Comparison of ENCODE assay signal across 10 mouse cellular contexts in genomic region chr13:60099469-60100129, GRCm38 (mm10).
A peak's percentile ranks its signal among the peaks of the same experiment; 100 is the strongest.
DNase-seq lines count a peak whose midpoint lies in the region; ATAC-seq and TF ChIP-seq lines count a peak whose summit lies in the region.
"Had no signal": no experiment of that assay in that cellular context is flagged by ENCODE, and none has a peak within 500 bp of the region (broad histone marks: within the 10 kb centered on the region; RNA-seq: fewer than 3 reads in every experiment).

No protein-coding gene starts in this region.

- H3K27ac ChIP-seq in neural tube, embryonic 13.5 days (replicated peaks): no peak overlapping the region
- H3K27ac ChIP-seq in limb, embryonic 11.5 days (replicated peaks; ENCODE audit: low read depth, low read length): no peak overlapping the region
- H3K27ac ChIP-seq in stomach, postnatal 0 days (replicated peaks): peak overlapping the region; percentile 53; the same call in 1 of the 2 replicates
- H3K27ac ChIP-seq: neural tube, embryonic 12.5 days had no signal

- H3K4me1 ChIP-seq in neural tube, embryonic 13.5 days (replicated peaks): peaks cover 21% of the 10 kb centered on the region; the same call in 1 of the 2 replicates
- H3K4me1 ChIP-seq in limb, embryonic 11.5 days (ENCODE audit: control insufficient read depth, insufficient read depth, low read length): peaks cover 18% of the 10 kb centered on the region
- H3K4me1 ChIP-seq in stomach, postnatal 0 days (replicated peaks; ENCODE audit: control insufficient read depth, insufficient read depth): no peaks in the 10 kb centered on the region

- DNase-seq in embryo, embryonic 11 days: peak; percentile 36
- no peak for DNase-seq in embryo, embryonic 9.5 days (ENCODE audit: extremely low spot score)
- DNase-seq in neural tube, embryonic 10.5 days (ENCODE audit: extremely low spot score, low spot score): no peak
- DNase-seq in limb, embryonic 11.5 days (ENCODE audit: low spot score): peak; percentile 44
- peak; percentile 22 for DNase-seq in stomach, postnatal 0 days (ENCODE audit: low spot score)
- no peak for DNase-seq in layer of hippocampus, adult 8-10 months (ENCODE audit: low spot score in 2 of 2)
- no peak for DNase-seq in adrenal gland, adult 2 months
- DNase-seq: layer of hippocampus, postnatal 36 days had no signal

- 0 out of 2 replicates have a peak, but pooled peaks have one; percentile 8 for ATAC-seq in neural tube, embryonic 13.5 days (ENCODE audit: low read depth)
- no peak for ATAC-seq in limb, embryonic 11.5 days (ENCODE audit: insufficient number of reproducible peaks, low FRiP score, low TSS enrichment, low read depth)
- peak; percentile 73; the same call in 1 of the 2 replicates for ATAC-seq in stomach, postnatal 0 days (ENCODE audit: low FRiP score, low TSS enrichment)

- H3K9me3 ChIP-seq in neural tube, embryonic 13.5 days: no peaks in the 10 kb centered on the region
- H3K9me3 ChIP-seq in limb, embryonic 11.5 days (ENCODE audit: control insufficient read depth, low read length): no peaks in the 10 kb centered on the region
- H3K9me3 ChIP-seq in stomach, postnatal 0 days (ENCODE audit: control insufficient read depth, low read length): no peaks in the 10 kb centered on the region

- no peaks in the 10 kb centered on the region for H3K27me3 ChIP-seq in neural tube, embryonic 13.5 days
- H3K27me3 ChIP-seq in limb, embryonic 11.5 days (ENCODE audit: control insufficient read depth, insufficient read depth, low read length): no peaks in the 10 kb centered on the region
- no peaks in the 10 kb centered on the region for H3K27me3 ChIP-seq in stomach, postnatal 0 days (ENCODE audit: control insufficient read depth, insufficient read depth, low read length)
- H3K27me3 ChIP-seq: neural tube, embryonic 12.5 days had no signal

- H3K9ac ChIP-seq in neural tube, embryonic 13.5 days: no peak overlapping the region
- no peak overlapping the region for H3K9ac ChIP-seq in limb, embryonic 11.5 days (ENCODE audit: low read length)
- no peak overlapping the region for H3K9ac ChIP-seq in stomach, postnatal 0 days (ENCODE audit: low read length)
- H3K9ac ChIP-seq: neural tube, embryonic 12.5 days had no signal

- H3K4me2 ChIP-seq in neural tube, embryonic 13.5 days: no peak overlapping the region
- no peak overlapping the region for H3K4me2 ChIP-seq in limb, embryonic 11.5 days (ENCODE audit: low read depth, severe bottlenecking)
- H3K4me2 ChIP-seq in stomach, postnatal 0 days (replicated peaks; ENCODE audit: low read depth): no peak overlapping the region
- H3K4me2 ChIP-seq: neural tube, embryonic 12.5 days had no signal

- no peak for TF ChIP-seq EP300 in stomach, postnatal 0 days (optimal IDR thresholded peaks at IDR 0.05)

- WGBS in neural tube, embryonic 13.5 days: 51% methylated on average over 14 of the region's 14 CpGs
- 80% methylated on average over 14 of the region's 14 CpGs for WGBS in limb, embryonic 11.5 days
- 53% methylated on average over 14 of the region's 14 CpGs for WGBS in stomach, postnatal 0 days

- H3K4me3 ChIP-seq in neural tube, embryonic 13.5 days: no peak overlapping the region
- no peak overlapping the region for H3K4me3 ChIP-seq in limb, embryonic 11.5 days (ENCODE audit: low read depth, low read length)
- no peak overlapping the region for H3K4me3 ChIP-seq in stomach, postnatal 0 days (ENCODE audit: low read depth, low read length)
- H3K4me3 ChIP-seq: neural tube, embryonic 12.5 days had no signal

- peak; percentile 68 for TF ChIP-seq CTCF in stomach, postnatal 0 days (IDR thresholded peaks at IDR 0.05; ENCODE audit: low read depth)

- no peaks in the 10 kb centered on the region for H3K36me3 ChIP-seq in neural tube, embryonic 13.5 days
- H3K36me3 ChIP-seq in limb, embryonic 11.5 days (ENCODE audit: control insufficient read depth, insufficient read depth, low read length): no peaks in the 10 kb centered on the region
- no peaks in the 10 kb centered on the region for H3K36me3 ChIP-seq in stomach, postnatal 0 days (ENCODE audit: control insufficient read depth, insufficient read depth, low read length)
- H3K36me3 ChIP-seq: neural tube, embryonic 12.5 days had no signal

Comparison
In these comparisons a context has a peak if more than half of its experiments do, and no peak if none do; other contexts are left out.
1. DNase-seq: peak in embryo, embryonic 11 days (single experiment), limb, embryonic 11.5 days (single experiment) and stomach, postnatal 0 days (single experiment); none in embryo, embryonic 9.5 days (single experiment), neural tube, embryonic 10.5 days (single experiment), layer of hippocampus, adult 8-10 months (0 of 2) and adrenal gland, adult 2 months (single experiment).